Mouse (Mus musculus): Measurements from ENCODE around the gene Itgb1bp1. TPM values are rescaled to one million over a fixed set of nuclear protein-coding genes. Genes with fewer than 3 reads are reported as not detected.

Gene Itgb1bp1
- polyA plus RNA-seq, 1 experiment = 34.9 TPM

DNA sequence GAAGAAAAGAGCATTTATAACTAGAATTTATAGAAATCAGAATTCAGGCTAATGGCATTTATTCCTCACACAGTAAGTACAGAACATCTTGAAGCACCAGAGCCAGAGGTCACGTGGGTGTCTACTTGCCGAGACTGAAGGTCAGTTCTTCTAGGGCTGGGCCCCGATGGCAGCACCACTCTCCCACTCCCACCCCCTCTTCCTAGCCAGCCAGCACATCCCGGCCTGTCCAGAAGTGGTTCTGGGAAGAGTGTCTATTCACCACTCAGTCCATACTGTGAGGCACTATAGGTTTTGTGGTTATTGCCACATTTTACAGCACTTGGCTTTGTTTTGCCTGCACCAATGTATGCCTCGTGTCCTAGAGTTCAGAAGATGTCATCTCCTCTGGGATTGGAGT is 38.0 kb upstream of the Itgb1bp1 start:
- Histone ChIP-seq H3K4me1 (ENCODE audit: control insufficient read depth, insufficient read depth, low read length) (no peaks in the 10 kb centered on the region), H3K4me3 (ENCODE audit: insufficient read depth, low read length) (no peak overlapping the region)
- no peak for TF ChIP-seq POLR2A (IDR thresholded peaks at IDR 0.05; ENCODE audit: extremely low read depth, insufficient read depth, low read length)
- TF ChIP-seq CTCF (IDR thresholded peaks at IDR 0.05; ENCODE audit: extremely low read depth, insufficient read depth, low read length) = no peak

DNA sequence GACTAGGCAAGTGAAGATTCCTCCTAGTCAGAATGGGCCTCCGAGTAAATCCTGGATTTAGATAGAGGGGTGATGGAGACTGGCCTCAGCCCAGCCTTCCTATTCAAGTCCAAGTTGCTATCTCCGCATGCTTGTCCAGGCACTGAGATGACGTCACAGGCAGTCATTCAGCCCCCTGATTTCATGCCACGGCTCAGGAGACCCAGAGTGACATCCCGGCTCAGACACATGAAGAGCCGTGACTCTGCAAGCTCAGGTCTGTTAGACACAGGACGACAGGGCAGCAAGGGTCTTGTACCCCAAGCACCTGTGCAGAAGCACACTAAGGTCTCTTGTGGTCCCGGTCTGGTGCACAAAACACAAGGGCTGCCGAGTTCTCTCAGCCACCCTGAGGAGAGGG is 36.8 kb upstream of the Itgb1bp1 start:
- H3K27ac ChIP-seq (ENCODE audit: insufficient read depth, low read length) = no peak overlapping the region
- TF ChIP-seq POLR2A (IDR thresholded peaks at IDR 0.05; ENCODE audit: extremely low read depth, insufficient read depth, low read length) (no peak), CTCF (IDR thresholded peaks at IDR 0.05; ENCODE audit: extremely low read depth, insufficient read depth, low read length) (no peak)
- H3K4me3 ChIP-seq (ENCODE audit: insufficient read depth, low read length) = no peak overlapping the region
- no peaks in the 10 kb centered on the region for H3K4me1 ChIP-seq (ENCODE audit: control insufficient read depth, insufficient read depth, low read length)

More for the DNA sequence above, 38.0 kb upstream of the Itgb1bp1 start:
- H3K27ac ChIP-seq (ENCODE audit: insufficient read depth, low read length) = no peak overlapping the region

DNA sequence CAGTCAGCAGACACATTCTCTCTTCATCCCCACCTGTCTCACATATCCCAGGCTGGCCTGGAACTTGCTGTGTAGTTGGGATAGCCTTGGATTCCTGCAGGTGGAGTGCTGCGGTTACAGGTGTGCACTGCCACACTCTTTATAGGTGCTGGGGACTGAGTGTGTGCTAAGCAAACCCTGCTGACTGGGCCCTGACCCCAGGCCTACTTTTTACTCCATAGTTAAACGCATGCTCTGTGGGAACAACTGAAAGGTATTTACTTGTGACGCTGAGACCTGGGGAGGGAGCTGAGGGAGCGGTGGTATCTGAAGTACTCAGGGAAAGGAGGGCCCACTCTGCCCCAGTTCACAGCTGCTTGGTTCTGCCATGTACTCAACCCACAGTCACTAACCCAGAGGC is 36.2 kb upstream of the Itgb1bp1 start:
- TF ChIP-seq CTCF (IDR thresholded peaks at IDR 0.05; ENCODE audit: extremely low read depth, insufficient read depth, low read length) (no peak), POLR2A (IDR thresholded peaks at IDR 0.05; ENCODE audit: extremely low read depth, insufficient read depth, low read length) (no peak)
- no peak overlapping the region for H3K4me3 ChIP-seq (ENCODE audit: insufficient read depth, low read length)
- no peaks in the 10 kb centered on the region; the same call in 1 of the 2 replicates for H3K4me1 ChIP-seq (ENCODE audit: control insufficient read depth, insufficient read depth, low read length)
- no peak overlapping the region for H3K27ac ChIP-seq (ENCODE audit: insufficient read depth, low read length)

DNA sequence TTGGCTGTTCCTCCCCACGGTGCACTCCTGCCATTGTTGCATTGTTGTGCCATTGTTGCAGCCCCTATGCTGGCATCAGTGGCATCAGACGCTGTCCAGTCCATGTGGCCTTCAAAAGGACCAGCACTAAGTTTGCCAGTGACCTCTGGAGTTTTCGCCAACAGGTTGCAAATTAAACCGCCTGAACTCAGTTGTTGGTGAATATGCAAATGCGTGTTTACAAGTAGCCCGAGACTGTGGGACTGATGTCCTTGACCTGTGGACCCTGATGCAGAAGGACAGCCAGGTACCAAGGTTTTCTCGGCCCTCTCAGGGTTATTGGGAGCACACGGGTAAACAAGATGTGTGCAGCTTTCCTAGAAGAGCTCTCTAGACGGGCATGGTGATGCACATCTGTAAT is 35.1 kb upstream of the Itgb1bp1 start:
- Histone ChIP-seq H3K4me3 (ENCODE audit: insufficient read depth, low read length) (no peak overlapping the region), H3K4me1 (ENCODE audit: control insufficient read depth, insufficient read depth, low read length) (no peaks in the 10 kb centered on the region; the same call in 1 of the 2 replicates), H3K27ac (ENCODE audit: insufficient read depth, low read length) (no peak overlapping the region)
- no peak for TF ChIP-seq CTCF (IDR thresholded peaks at IDR 0.05; ENCODE audit: extremely low read depth, insufficient read depth, low read length)
- no peak for TF ChIP-seq POLR2A (IDR thresholded peaks at IDR 0.05; ENCODE audit: extremely low read depth, insufficient read depth, low read length)

DNA sequence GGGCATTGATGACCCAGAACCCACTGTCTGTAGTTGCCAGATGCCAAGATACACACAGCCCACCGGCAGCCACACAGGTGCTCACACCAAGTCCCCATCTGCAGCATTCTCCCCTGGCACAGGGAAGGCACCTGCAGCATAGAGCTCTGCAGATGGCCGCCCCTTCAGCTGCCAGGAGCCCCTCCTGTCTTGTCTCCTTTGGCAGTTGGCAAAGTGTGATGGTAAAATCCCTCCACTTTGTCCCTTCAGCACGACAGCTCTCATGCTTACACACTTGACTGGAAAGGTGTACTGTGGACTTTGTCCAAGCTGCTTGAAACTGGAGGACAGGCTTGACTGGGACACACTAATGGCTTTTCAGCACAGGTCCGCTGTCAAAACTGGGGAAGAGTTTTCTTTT is 34.2 kb upstream of the Itgb1bp1 start:
- TF ChIP-seq CTCF (IDR thresholded peaks at IDR 0.05; ENCODE audit: extremely low read depth, insufficient read depth, low read length) = no peak
- TF ChIP-seq POLR2A (IDR thresholded peaks at IDR 0.05; ENCODE audit: extremely low read depth, insufficient read depth, low read length) = no peak
- Histone ChIP-seq H3K4me3 (ENCODE audit: insufficient read depth, low read length) (no peak overlapping the region), H3K27ac (ENCODE audit: insufficient read depth, low read length) (no peak overlapping the region), H3K4me1 (ENCODE audit: control insufficient read depth, insufficient read depth, low read length) (no peaks in the 10 kb centered on the region; the same call in 1 of the 2 replicates)

DNA sequence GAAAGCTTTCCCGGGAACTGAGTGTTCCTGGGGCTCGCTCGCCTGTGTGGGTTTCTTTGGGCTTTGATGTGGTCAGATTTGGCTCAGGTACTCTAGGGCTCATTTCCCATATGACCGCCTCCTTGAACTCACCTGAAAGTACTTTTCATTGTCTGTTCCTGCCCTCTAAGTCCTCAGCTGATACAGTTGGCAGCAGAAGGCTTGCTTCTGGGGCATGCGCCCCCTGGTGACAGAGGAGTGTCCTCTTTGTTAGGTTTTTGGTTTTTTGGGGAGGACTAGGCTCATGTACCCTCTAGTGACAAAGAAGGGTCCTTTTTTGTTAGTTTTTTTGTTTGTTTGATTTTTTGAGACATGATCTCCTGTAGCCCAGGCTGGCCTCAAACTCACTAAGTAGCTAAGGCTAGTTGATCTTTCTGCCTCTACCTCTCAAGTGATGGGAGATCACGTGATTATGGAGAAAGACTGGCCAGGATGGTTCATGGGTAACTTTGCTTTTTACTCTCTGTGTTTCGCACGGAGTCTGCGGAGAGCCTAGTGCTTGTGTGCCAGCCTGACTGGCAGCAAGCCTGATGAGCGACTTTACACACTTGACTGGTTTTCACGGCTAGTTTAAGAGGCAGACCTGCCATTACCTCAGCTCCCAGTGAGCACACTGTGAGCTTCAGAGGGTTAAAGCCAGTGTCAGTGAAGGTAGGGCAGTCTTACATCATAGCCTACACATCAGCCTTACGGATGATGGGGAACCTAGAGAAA is 32.2 kb upstream of the Itgb1bp1 start:
- H3K4me3 ChIP-seq (ENCODE audit: insufficient read depth, low read length) = no peak overlapping the region
- no peak overlapping the region for H3K27ac ChIP-seq (ENCODE audit: insufficient read depth, low read length)
- H3K4me1 ChIP-seq (ENCODE audit: control insufficient read depth, insufficient read depth, low read length) = no peaks in the 10 kb centered on the region; the same call in 1 of the 2 replicates
- no peak for TF ChIP-seq POLR2A (IDR thresholded peaks at IDR 0.05; ENCODE audit: extremely low read depth, insufficient read depth, low read length)
- TF ChIP-seq CTCF (IDR thresholded peaks at IDR 0.05; ENCODE audit: extremely low read depth, insufficient read depth, low read length) = peak; percentile 60

DNA sequence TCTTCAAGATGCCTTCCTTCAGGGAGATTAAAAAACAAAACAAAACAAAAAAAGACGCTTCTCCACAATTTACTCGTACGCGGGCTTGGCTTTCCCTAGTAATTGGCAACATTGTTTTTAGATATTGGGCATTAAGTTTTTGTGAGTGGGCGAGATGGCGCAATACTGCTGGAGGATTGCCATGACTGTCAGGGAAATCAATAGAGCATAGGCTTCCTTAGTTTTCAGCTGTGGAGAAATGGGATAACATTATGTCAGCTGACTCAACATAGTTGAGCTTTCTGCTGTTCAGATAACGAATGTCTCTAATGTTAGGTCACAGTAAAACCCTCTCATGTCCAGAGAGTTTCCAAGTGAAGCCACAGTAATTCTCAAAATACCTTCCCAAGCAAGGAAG is 30.8 kb upstream of the Itgb1bp1 start:
- H3K4me3 ChIP-seq (ENCODE audit: insufficient read depth, low read length) = peak overlapping the region; percentile 41; the same call in 1 of the 2 replicates
- no peak for TF ChIP-seq POLR2A (IDR thresholded peaks at IDR 0.05; ENCODE audit: extremely low read depth, insufficient read depth, low read length)
- no peak for TF ChIP-seq CTCF (IDR thresholded peaks at IDR 0.05; ENCODE audit: extremely low read depth, insufficient read depth, low read length)
- no peak overlapping the region for H3K27ac ChIP-seq (ENCODE audit: insufficient read depth, low read length)
- H3K4me1 ChIP-seq (ENCODE audit: control insufficient read depth, insufficient read depth, low read length) = no peaks in the 10 kb centered on the region; the same call in 1 of the 2 replicates

DNA sequence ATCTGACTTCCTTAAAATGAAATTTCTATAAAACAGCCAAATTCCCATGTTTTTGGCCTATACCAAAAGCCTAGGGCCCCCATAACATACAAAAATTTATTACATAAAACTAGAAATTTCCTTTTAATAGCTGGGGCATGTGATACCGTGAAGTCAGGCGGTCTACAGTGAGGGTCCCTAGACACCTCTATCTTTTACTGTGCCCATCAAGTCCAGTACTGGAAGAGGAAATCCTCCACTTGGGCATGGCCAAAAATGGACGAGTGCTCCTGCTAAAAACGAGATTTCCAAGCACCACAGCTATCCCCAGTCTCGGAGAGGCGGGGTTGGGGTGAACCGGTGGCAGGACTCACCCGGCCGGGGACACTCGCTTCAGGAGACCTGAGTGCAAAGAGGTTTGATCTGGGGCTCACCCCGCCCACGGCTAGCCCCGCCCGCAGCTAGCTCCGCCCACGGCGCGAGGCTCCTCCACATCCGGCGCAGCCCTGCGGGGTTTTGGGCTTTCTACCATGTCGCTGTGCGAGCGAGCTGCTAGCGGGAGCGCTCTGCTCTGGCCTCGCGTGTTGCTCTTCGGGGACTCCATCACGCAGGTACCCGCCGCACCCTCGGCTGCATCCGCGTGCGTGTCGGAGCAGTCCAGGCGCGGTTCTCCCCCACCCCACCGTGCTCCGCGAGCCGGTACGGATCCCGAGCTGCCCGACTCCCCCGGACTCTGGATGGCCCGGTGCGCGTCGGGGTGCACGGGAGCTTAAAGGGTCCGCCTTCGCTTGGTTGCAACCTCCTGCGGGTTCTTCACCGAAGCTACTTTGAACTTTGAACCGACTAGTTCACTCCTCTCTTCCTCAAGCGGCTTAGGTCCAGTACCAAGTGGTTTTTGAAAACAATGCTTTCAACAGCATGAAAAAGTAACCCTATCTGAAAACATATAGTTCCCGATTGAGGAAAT is 30.1 kb upstream of the Itgb1bp1 start, which contains the start of gene Iah1:
Gene Iah1 (plus strand): TSS at position 467 of the 946 bp plus-strand sequence.
- TF ChIP-seq CTCF (IDR thresholded peaks at IDR 0.05; ENCODE audit: extremely low read depth, insufficient read depth, low read length) = no peak
- peak; percentile 67; the same call in 1 of the 2 replicates for TF ChIP-seq POLR2A (IDR thresholded peaks at IDR 0.05; ENCODE audit: extremely low read depth, insufficient read depth, low read length)
- Histone ChIP-seq H3K27ac (ENCODE audit: insufficient read depth, low read length) (peak within 1 kb of the TSS; percentile 74), H3K4me3 (ENCODE audit: insufficient read depth, low read length) (peak within 1 kb of the TSS; percentile 41), H3K4me1 (ENCODE audit: control insufficient read depth, insufficient read depth, low read length) (no peaks in the 10 kb centered on the region; the same call in 1 of the 2 replicates)

DNA sequence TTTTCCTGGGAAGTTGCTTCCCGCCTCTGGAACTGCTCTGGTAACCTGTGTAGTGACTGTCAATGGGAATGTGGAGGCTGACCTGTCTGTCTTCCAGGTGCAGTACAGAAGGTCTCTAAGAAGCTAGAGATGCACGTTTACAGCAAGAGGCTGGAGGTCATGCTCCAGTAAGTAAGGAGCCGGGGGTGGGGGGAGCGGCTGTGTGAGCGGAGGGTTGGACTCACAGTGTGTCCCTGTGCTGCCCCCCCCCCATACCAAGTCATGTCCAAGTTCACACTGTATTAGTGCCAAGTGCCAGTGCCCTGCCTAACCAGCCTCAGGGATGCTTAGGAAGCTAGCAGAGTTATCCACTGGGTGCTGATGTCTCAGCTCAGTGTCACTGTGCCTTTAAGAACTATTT is 26.1 kb upstream of the Itgb1bp1 start:
- TF ChIP-seq POLR2A (IDR thresholded peaks at IDR 0.05; ENCODE audit: extremely low read depth, insufficient read depth, low read length) = no peak
- no peak for TF ChIP-seq CTCF (IDR thresholded peaks at IDR 0.05; ENCODE audit: extremely low read depth, insufficient read depth, low read length)
- Histone ChIP-seq H3K4me3 (ENCODE audit: insufficient read depth, low read length) (no peak overlapping the region), H3K27ac (ENCODE audit: insufficient read depth, low read length) (no peak overlapping the region), H3K4me1 (ENCODE audit: control insufficient read depth, insufficient read depth, low read length) (no peaks in the 10 kb centered on the region; the same call in 1 of the 2 replicates)
